Mouse (Mus musculus) kidney, postnatal 10 days (tissue): Measurements from ENCODE around the gene Palmd.

Source experiments
- DNase-seq: peaks from one replicate; pipeline ENCODE4 v3.0.0; 2021; ENCODE audit warnings: mixed read lengths

The Palmd gene

GRCm38 (mm10) chr3:116955061-116955460, 13.7 kb downstream of the Palmd start:
- DNase-seq: no peak

GRCm38 (mm10) chr3:116953366-116953765, 15.4 kb downstream of the Palmd start:
- DNase-seq: no peak

DNA sequence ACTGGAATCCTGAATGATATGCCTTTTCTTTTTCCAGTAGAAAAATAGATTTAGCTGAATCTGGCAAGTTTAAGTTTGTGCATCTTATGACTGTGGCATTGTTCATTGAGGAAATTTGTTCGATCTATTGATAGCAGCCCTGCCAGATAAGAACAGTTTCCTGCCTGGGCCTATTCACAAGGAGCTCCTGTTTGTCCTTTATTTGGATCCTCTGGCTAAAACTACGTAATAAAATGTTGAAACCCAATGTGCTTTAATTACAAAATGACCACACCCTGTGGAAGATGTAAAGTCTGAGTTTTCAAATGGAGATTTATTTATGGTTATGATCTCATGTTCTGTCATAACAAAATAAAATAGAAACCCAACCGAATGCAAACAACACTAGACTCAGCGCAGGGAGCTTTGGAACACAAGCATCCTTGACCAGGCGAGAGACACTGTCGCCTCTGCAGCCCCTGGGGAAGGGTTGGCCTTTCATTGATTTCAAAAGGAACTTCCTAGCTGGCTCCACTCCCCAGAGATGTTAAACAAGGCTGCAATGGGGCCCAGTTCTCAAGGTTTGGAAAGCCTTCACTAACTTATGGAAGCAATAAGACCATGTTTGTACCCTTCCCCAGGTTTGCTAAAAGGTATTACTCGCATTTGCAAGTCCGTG, 16.4 kb downstream of the Palmd start:
- DNase-seq: no peak

GRCm38 (mm10) chr3:116951489-116951888, 17.3 kb downstream of the Palmd start:
- no peak for DNase-seq

DNA sequence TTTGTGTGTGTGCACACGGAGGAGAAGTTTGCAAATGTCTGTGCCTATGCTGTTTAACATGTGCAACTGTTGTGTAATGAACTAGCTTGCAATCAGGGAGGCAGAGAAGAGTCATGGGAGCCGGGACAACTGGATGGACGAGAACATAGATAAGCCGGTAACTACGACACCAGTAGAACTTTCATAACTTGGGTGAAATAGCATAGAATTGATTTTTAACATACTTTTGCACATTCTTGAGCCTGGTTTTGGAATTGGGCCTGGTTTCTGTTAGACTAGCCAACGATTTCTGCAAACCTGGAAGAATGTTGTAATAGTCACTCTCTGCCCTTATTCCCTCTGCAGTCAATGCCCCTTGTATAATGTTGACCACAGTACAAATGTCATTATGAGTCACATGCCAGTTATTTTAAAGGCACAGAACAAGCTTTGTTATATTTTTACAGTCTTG, 18.1 kb downstream of the Palmd start:
- no peak for DNase-seq

- no peak for DNase-seq
These were observed 22.3 kb downstream of the Palmd start for GRCm38 (mm10) chr3:116946476-116946875.

DNA sequence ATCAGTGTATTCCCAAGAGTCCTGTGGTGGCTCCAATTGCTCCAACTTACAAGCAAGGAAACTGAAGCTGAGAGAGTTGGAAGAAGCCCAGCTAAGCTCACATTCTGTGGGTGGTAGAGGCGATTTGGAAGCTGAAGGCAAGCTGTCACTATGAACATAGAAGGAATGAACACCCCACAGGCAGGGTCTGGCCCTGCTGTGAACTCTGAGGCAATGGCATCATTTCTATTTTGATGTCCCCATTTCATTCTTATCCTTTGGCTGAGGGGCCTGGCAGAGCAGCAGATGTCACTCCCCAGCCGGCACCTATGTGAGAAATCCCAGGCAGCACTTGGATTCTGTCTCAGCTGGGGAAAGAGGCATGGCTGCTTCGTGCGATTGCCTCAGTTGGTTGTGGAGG, 25.4 kb downstream of the Palmd start:
- no peak for DNase-seq

DNA sequence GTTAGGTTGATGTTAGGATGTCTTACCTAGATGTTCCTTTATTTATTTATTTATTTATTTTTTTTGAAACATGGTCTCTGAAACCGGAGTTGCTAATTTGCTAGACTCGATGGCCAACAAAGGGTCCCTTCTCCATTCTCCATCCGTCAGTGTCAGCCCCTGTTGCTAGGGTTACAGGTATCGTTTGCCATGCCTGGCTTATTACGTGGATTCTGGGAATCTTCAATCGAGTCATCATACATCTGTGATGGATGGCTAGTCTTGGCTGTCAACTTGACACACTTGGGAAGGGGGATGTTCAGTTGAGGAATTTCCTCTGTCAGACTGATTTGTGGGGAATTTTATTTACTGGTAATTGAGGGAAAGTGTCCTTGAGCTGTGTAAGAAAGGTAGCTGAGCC, 26.0 kb downstream of the Palmd start:
- no peak for DNase-seq

- DNase-seq: no peak
These were observed 27.1 kb downstream of the Palmd start for GRCm38 (mm10) chr3:116941559-116942117.

DNA sequence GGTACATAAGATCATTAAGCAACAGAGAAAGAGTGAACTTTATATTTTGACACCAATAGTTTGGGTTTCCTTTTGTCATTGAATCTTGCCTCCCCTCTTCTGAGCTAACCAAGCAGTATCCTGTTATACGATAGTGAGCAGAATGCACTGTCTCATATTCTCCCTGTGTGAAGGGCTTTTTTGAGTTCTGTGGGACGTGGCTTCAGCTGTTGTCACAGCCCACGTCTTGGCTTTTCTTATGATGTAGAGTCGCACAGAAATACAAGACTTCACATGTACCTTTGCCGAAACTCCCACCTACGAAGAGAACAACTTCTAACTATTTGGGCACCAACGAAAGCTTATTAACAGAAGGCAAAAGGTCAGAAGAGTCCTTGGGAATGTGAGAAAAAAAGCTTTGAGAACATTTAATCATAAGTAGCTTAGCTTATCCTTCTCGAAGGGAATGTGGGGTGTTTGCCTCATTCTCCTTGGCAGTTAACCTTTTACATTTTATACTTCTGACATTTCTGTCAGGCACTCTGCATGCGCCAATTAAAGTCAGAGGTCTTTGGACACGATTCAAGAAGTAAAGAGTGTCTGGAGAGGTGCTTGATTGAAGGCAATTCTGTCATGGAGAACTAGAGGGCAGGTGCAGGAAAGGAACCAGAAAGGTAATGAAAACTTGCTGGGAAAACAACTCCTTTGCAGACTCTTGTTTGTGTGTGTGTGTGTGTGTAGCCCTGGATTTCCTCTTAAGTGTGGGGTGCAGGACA, 27.8 kb downstream of the Palmd start:
- no peak for DNase-seq

- DNase-seq: no peak
These were observed 31.7 kb downstream of the Palmd start for GRCm38 (mm10) chr3:116936934-116937691.

- no peak for DNase-seq
These were observed 35.6 kb downstream of the Palmd start for GRCm38 (mm10) chr3:116933158-116933557.

DNA sequence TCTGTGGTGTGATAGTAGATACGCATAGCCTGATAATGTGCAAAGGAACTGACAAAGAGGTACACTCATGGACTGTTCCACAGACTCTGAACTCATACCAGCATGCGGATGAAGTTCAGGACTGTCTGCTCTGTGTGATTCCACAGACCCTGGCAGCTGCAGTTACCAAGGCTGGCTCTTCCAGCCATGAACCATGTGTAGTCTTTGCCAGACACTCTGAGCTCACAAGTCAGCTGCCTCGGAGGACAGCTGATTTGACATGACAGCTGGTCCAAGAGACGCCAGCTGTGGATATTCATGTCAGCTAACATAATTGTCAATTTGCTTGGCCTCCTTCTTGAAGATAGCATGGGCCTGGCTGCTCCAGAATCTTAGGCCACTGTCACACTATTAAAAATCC, 39.8 kb downstream of the Palmd start:
- no peak for DNase-seq

DNA sequence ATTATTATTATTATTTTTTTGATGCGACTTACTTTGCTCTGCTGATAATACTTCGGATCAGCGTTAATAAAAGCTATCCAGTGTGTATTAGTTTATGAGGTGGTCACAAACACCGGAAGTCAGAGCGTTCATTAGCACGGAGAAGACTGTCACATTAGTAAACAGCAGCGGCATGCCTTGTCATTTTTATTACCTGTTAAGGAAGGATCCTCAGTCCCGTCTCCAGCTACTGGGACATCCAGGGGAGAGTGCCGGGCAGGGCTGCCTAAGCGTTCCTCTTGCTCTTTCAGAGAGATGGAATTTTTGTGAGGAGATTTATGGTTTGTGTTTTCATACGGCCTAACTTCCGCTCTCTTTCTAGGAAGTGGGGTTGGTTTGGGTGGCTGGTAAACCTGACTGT, 45.7 kb downstream of the Palmd start:
- no peak for DNase-seq

- no peak for DNase-seq
These were observed 47.3 kb downstream of the Palmd start for GRCm38 (mm10) chr3:116921535-116921934.

GRCm38 (mm10) chr3:116917016-116917415, 51.8 kb downstream of the Palmd start:
- no peak for DNase-seq

DNA sequence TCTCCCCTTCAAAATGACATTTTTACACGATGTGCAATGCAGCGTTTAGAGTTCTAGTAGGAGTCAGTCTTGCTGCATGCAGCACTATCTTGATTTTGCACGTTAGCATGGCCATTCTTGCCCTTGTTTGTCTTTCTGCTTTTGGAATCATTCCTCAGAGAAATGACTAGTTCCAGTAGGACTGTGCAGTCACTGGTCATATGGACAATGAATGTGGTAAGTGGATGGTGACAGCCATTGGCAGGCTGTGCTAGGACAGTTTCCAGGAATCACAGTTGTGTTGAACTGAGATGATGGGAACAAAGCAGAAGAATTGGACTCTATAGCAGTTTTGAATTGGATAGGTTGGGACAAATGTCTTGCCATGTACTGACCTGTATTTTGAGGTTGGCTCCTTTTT, 53.9 kb downstream of the Palmd start:
- DNase-seq: no peak

GRCm38 (mm10) chr3:116914374-116914773, 54.4 kb downstream of the Palmd start:
- no peak for DNase-seq

DNA sequence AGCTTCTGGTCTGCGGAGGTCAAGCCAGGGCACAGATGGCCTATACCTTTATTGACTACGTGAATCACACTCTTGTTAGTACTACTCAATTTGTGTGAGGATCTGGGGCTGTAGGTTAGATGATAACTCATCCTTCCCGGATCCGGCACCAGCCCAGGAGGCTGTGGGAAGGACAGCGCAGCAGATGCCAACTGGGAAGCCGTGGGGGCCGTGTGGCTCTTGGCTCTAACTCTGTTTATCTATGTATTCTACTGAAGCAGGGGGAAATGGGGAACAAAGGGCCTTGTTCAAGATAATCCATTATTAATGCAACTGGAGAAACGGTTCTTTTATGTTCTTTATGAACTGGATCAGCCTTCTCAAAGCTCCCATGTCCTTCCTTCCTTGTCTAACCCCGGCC, 62.2 kb downstream of the Palmd start:
- DNase-seq: no peak

DNA sequence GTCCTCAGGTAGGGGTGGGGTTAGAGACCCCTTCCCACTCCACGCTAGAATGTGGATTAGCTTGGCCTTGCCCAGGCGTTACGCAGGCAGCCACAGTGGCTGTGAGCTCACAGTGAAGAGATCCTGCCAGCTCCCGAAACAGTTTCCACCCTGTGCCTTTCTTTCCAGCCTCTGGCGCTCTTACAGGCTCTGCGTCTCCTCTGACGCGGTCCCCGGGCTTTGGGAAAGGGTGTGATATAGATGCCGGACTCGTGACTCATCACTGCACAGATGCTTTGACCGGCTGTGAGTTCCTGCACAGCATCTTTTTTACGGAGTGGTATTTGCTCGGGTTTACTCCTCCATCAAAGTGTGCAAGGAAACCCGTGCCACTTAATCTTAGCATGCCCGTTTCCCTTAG, 62.9 kb downstream of the Palmd start:
- no peak for DNase-seq

GRCm38 (mm10) chr3:116904158-116904557, 64.6 kb downstream of the Palmd start:
- DNase-seq: peak; percentile 85

- peak; percentile 66 for DNase-seq
These were observed 75.9 kb downstream of the Palmd start for GRCm38 (mm10) chr3:116892872-116893271.

- no peak for DNase-seq
These were observed 76.6 kb downstream of the Palmd start for GRCm38 (mm10) chr3:116892206-116892563.
